Mouse (Mus musculus): ENCODE measurements around the gene Tekt3. TPM values are rescaled to one million over a fixed set of nuclear protein-coding genes. Genes with fewer than 3 reads are reported as not detected.

Gene Tekt3
- polyA plus RNA-seq, 1 experiment from 2014 or later = not detected

DNA sequence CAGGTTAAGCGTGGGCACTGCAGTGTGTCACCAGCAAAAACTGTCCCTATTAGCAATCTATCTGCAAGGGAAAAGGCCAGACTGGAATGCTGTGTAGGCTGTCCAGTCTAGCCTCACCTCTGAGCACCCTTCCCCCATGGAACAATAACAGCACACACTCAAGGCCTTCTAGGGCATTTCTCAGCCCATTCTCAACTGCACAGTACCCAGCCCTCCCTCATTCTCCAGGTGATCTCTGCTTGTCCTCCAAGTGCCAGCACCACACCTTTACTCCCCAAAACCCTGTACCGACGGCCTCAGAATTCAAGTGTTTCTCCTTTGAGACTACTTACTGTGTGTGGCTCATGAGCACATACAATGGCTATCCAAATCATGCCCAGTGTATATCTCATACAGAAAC, 33.3 kb upstream of the Tekt3 start:
- Histone ChIP-seq H3K27ac (ENCODE audit: low read length) (no peak overlapping the region), H3K9ac (ENCODE audit: low read depth, low read length) (no peak overlapping the region), H3K27me3 (ENCODE audit: control insufficient read depth, insufficient read depth, low read depth, low read length) (no peaks in the 10 kb centered on the region), H3K4me2 (ENCODE audit: low read length) (no peak overlapping the region), H3K9me3 (replicated peaks; ENCODE audit: control insufficient read depth, low read length, poor library complexity, severe bottlenecking) (peaks cover 4% of the 10 kb centered on the region), H3K4me3 (ENCODE audit: low read depth, low read length) (no peak overlapping the region), H3K36me3 (ENCODE audit: control insufficient read depth, insufficient read depth, low read length) (no peaks in the 10 kb centered on the region), H3K4me1 (ENCODE audit: control insufficient read depth, insufficient read depth, low read length) (no peaks in the 10 kb centered on the region)
- WGBS = 89% methylated on average over 3 of the region's 3 CpGs
- no peak for ATAC-seq

DNA sequence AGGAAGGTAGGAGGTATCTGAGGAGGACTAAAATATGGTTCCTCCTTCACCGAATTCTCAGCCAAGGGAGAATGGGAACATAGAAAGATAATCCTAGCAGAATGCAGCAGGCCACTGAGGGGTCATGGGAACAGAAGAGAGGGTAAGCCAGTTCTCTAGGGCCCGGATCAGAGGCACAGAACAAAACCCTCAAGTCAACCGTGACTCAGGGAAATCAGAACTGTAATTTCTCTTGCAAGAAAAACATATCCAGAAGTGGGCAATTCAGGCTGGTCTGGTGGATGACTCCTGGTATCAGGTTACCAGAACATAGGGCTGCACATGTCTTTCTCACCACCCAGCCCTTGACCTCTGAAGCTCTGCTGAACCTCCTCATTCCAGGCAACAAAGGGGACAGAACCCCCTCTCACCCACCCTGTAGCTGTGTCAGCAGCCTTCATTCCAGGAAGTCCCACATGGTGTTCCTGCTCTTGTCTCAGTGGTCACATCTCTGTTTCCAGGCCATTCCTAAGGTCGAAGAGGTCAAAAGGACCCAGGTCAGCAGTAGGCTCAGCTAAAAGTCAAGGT, 32.2 kb upstream of the Tekt3 start:
- H3K9me3 ChIP-seq (replicated peaks; ENCODE audit: control insufficient read depth, low read length, poor library complexity, severe bottlenecking) = peaks cover 6% of the 10 kb centered on the region
- no peak for ATAC-seq
- no peaks in the 10 kb centered on the region for H3K36me3 ChIP-seq (ENCODE audit: control insufficient read depth, insufficient read depth, low read length)
- H3K27me3 ChIP-seq (ENCODE audit: control insufficient read depth, insufficient read depth, low read depth, low read length) = no peaks in the 10 kb centered on the region
- WGBS = 58% methylated on average over 4 of the region's 4 CpGs
- H3K9ac ChIP-seq (ENCODE audit: low read depth, low read length) = no peak overlapping the region
- H3K4me1 ChIP-seq (ENCODE audit: control insufficient read depth, insufficient read depth, low read length) = no peaks in the 10 kb centered on the region
- no peak overlapping the region for H3K4me3 ChIP-seq (ENCODE audit: low read depth, low read length)
- no peak overlapping the region for H3K27ac ChIP-seq (ENCODE audit: low read length)
- no peak overlapping the region for H3K4me2 ChIP-seq (ENCODE audit: low read length)

DNA sequence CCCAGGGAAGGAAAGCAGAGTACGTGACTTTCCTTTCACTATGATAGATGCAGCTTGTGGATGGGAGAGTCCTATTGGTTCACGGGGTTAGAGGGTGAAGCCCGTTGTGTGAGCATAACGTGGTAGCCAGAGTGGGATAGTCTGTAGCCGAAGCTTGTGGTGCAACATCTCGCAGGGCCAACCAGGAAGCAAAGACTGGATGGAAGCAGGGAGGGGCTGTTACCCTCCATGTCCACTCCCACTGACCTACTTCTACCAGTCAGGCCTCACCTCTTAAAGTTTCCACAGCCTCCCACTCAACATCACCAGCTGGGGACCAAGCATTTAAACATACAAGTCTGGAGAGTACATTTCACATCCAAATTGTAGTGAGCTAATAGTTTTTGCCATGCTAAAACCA, 31.7 kb upstream of the Tekt3 start:
- Histone ChIP-seq H3K9ac (ENCODE audit: low read depth, low read length) (no peak overlapping the region), H3K4me2 (ENCODE audit: low read length) (no peak overlapping the region), H3K27ac (ENCODE audit: low read length) (no peak overlapping the region), H3K4me3 (ENCODE audit: low read depth, low read length) (no peak overlapping the region), H3K9me3 (replicated peaks; ENCODE audit: control insufficient read depth, low read length, poor library complexity, severe bottlenecking) (peaks cover 6% of the 10 kb centered on the region), H3K36me3 (ENCODE audit: control insufficient read depth, insufficient read depth, low read length) (no peaks in the 10 kb centered on the region), H3K27me3 (ENCODE audit: control insufficient read depth, insufficient read depth, low read depth, low read length) (no peaks in the 10 kb centered on the region), H3K4me1 (ENCODE audit: control insufficient read depth, insufficient read depth, low read length) (no peaks in the 10 kb centered on the region)
- WGBS = 94% methylated on average over 6 of the region's 6 CpGs
- ATAC-seq = no peak

DNA sequence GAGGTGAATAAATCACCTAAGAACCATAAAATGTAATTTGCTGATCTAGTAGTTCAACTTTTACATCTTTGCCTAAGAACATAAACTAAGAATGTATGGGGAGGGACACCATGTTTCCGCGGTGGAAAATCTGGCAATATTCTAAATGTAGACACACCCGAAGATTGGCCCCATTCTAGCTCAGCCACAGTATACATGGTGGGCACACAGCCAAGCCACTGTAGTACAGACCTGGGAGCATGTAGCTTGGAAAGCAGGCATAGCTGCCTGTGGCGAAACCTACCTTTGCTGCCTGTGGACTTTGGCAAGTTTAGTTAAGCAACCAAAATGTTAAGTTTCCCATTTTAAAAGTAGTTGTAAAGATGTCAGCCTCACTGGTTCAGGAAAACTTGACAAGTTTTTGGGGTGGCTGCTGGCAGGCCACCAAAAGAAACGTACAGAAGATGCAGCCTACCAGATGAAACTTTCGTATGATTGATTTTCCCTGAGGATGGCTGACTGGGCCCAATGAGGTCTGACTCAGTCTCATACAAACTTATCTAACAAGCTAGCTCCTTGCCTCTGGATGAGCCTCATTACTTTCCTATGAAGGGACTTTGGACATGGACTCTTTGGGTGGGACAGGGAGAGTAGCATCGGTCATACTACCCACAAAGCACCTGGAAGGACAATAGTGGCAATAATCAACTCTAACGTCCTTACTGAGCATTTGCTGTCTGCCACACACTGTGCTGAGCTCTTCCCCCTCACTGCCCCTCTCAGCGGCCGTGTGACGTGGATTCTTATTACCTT, 25.8 kb upstream of the Tekt3 start:
- WGBS = 86% methylated on average over 11 of the region's 11 CpGs
- no peak overlapping the region for H3K4me3 ChIP-seq (ENCODE audit: low read depth, low read length)
- H3K4me1 ChIP-seq (ENCODE audit: control insufficient read depth, insufficient read depth, low read length) = no peaks in the 10 kb centered on the region
- H3K36me3 ChIP-seq (ENCODE audit: control insufficient read depth, insufficient read depth, low read length) = no peaks in the 10 kb centered on the region
- ATAC-seq = no peak
- no peak overlapping the region for H3K27ac ChIP-seq (ENCODE audit: low read length)
- no peaks in the 10 kb centered on the region for H3K27me3 ChIP-seq (ENCODE audit: control insufficient read depth, insufficient read depth, low read depth, low read length)
- no peak overlapping the region for H3K4me2 ChIP-seq (ENCODE audit: low read length)
- H3K9me3 ChIP-seq (replicated peaks; ENCODE audit: control insufficient read depth, low read length, poor library complexity, severe bottlenecking) = peaks cover 6% of the 10 kb centered on the region
- no peak overlapping the region for H3K9ac ChIP-seq (ENCODE audit: low read depth, low read length)

DNA sequence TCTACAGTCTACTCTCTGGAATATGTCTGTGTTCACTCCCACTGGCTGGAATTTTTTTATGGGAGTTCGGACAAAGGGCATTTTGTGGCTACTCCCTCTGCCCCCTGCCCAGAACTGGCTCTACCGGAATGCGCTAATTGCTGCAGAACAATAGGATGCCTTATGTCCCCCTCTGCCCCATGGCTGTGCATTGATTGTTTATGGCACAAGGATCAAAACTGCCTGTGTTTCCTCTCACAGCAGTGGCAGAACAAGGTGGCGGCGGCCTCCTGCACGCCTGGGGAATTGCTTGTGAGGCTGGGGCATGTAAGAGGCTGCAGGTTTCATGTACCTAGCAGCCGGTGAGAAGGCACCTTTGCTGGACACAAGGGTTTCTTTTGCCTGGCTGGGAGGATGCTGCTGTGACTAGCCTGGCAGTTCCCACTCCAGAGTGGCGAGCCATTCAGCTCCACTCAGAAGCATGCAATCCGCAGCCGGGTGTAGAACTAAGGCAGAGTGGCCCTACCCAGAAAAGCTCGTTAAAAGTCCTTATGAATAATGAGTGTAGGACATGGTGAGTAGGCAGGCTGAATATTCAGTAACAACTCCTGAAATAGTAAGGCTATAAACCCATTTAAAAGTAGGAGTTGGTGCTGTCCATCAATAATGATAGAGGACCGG, 21.3 kb upstream of the Tekt3 start:
- no peak overlapping the region for H3K27ac ChIP-seq (ENCODE audit: low read length)
- no peaks in the 10 kb centered on the region for H3K27me3 ChIP-seq (ENCODE audit: control insufficient read depth, insufficient read depth, low read depth, low read length)
- no peak overlapping the region for H3K4me3 ChIP-seq (ENCODE audit: low read depth, low read length)
- no peak overlapping the region for H3K9ac ChIP-seq (ENCODE audit: low read depth, low read length)
- H3K4me1 ChIP-seq (ENCODE audit: control insufficient read depth, insufficient read depth, low read length) = no peaks in the 10 kb centered on the region
- H3K4me2 ChIP-seq (ENCODE audit: low read length) = no peak overlapping the region
- 65% methylated on average over 12 of the region's 12 CpGs for WGBS
- no peak for ATAC-seq
- H3K9me3 ChIP-seq (replicated peaks; ENCODE audit: control insufficient read depth, low read length, poor library complexity, severe bottlenecking) = no peaks in the 10 kb centered on the region
- no peaks in the 10 kb centered on the region for H3K36me3 ChIP-seq (ENCODE audit: control insufficient read depth, insufficient read depth, low read length)

DNA sequence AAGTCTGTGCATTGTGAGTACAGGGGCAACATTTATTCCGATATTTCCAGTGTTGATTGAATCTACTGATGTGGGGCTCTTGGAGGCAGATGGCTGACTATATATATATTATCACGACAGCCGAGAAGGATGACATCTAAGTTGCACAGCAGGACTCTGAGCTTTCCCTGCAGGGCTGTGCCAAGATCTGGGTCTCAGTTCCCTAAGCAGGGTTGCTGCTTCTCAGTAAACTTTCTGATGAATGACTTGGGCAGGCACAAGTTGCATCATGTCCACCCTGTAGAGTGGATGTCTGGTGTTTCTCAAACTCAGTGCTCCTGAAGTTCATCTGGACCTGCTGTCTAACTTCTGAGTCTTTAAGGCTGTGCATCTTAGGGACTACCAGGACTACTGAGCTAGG, 15.7 kb upstream of the Tekt3 start:
- Histone ChIP-seq H3K4me1 (ENCODE audit: control insufficient read depth, insufficient read depth, low read length) (no peaks in the 10 kb centered on the region), H3K9ac (ENCODE audit: low read depth, low read length) (no peak overlapping the region), H3K36me3 (ENCODE audit: control insufficient read depth, insufficient read depth, low read length) (no peaks in the 10 kb centered on the region), H3K4me3 (ENCODE audit: low read depth, low read length) (no peak overlapping the region), H3K27ac (ENCODE audit: low read length) (no peak overlapping the region), H3K27me3 (ENCODE audit: control insufficient read depth, insufficient read depth, low read depth, low read length) (no peaks in the 10 kb centered on the region), H3K4me2 (ENCODE audit: low read length) (no peak overlapping the region), H3K9me3 (replicated peaks; ENCODE audit: control insufficient read depth, low read length, poor library complexity, severe bottlenecking) (no peaks in the 10 kb centered on the region)
- 74% methylated on average over 3 of the region's 3 CpGs for WGBS
- no peak for ATAC-seq

DNA sequence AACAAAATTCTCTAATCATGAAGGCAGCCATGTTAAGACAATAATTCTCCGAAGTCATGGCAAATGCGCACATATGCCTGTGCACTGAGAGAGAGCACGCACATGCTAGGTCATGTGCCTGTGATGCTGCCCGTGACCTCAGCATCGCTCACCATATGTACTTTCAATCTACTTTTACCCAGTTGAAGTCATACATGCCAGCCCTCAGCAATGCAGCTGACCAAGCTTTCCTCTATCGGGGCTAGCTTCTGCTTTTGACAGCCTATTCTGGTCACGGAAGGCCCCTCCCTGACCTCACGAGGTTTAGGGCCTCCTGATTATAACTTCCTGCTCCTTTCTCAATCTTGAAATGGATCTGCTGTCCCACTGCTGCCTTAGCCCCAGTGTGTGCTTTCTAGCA, 15.1 kb upstream of the Tekt3 start:
- Histone ChIP-seq H3K9ac (ENCODE audit: low read depth, low read length) (no peak overlapping the region), H3K4me2 (ENCODE audit: low read length) (no peak overlapping the region), H3K27ac (ENCODE audit: low read length) (no peak overlapping the region), H3K4me3 (ENCODE audit: low read depth, low read length) (no peak overlapping the region), H3K27me3 (ENCODE audit: control insufficient read depth, insufficient read depth, low read depth, low read length) (no peaks in the 10 kb centered on the region), H3K9me3 (replicated peaks; ENCODE audit: control insufficient read depth, low read length, poor library complexity, severe bottlenecking) (no peaks in the 10 kb centered on the region), H3K36me3 (ENCODE audit: control insufficient read depth, insufficient read depth, low read length) (no peaks in the 10 kb centered on the region), H3K4me1 (ENCODE audit: control insufficient read depth, insufficient read depth, low read length) (no peaks in the 10 kb centered on the region)
- WGBS = 94% methylated on average over 8 of the region's 8 CpGs
- no peak for ATAC-seq

DNA sequence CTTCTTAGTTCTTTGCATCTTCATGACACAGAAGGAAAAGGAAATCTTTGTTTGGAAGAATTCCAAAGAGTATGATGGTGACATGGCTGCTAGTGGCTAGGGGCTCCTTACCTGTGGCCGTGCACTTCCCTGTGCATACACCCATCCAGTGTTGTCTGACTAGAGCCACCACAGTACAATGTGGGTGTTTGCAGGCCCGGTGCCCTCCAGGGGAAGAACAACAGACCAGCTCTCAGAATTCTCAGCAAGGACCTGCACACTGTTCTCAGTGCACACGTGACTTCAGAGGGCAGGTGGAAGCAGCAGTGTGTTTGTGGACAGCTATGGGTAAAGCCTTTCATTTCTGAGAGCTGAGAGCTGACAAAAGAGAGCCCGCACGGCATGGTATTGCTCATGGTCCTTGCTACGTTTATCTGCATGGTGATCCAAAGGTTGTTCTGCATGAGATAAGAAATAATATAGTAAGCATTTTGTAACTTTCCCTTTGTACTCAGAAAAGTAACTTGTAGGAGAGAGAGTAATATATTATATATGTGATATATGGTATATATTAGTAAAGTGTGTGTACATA, 11.0 kb upstream of the Tekt3 start:
- Histone ChIP-seq H3K4me3 (ENCODE audit: low read depth, low read length) (no peak overlapping the region), H3K27ac (ENCODE audit: low read length) (no peak overlapping the region), H3K36me3 (ENCODE audit: control insufficient read depth, insufficient read depth, low read length) (no peaks in the 10 kb centered on the region), H3K9me3 (replicated peaks; ENCODE audit: control insufficient read depth, low read length, poor library complexity, severe bottlenecking) (no peaks in the 10 kb centered on the region), H3K27me3 (ENCODE audit: control insufficient read depth, insufficient read depth, low read depth, low read length) (no peaks in the 10 kb centered on the region), H3K4me1 (ENCODE audit: control insufficient read depth, insufficient read depth, low read length) (no peaks in the 10 kb centered on the region), H3K4me2 (ENCODE audit: low read length) (no peak overlapping the region), H3K9ac (ENCODE audit: low read depth, low read length) (no peak overlapping the region)
- whole genome bisulfite sequencing = 91% methylated on average over 6 of the region's 6 CpGs
- ATAC-seq = no peak

DNA sequence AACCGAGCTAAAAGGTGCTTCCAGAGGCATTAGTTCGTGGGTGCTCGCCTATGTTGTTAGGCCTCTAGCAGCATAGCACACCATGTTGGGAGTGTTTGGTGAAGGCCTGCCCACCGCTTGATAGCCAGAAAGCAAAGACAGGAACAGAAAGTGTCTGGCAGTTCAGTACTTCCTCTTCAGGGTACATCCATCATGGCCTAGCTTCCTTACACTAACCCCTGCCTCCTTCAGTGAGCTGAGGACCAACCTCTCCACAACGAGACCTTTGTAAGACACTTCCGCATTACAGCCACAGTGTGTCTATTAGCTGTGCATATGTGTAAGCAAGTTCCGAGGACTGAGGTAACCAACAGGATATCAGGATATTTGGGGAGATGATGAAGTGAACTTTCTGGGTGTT, 10.4 kb upstream of the Tekt3 start:
- no peaks in the 10 kb centered on the region for H3K36me3 ChIP-seq (ENCODE audit: control insufficient read depth, insufficient read depth, low read length)
- H3K27me3 ChIP-seq (ENCODE audit: control insufficient read depth, insufficient read depth, low read depth, low read length) = no peaks in the 10 kb centered on the region
- H3K9ac ChIP-seq (ENCODE audit: low read depth, low read length) = no peak overlapping the region
- H3K4me1 ChIP-seq (ENCODE audit: control insufficient read depth, insufficient read depth, low read length) = no peaks in the 10 kb centered on the region
- WGBS = 92% methylated on average over 7 of the region's 7 CpGs
- no peak overlapping the region for H3K4me2 ChIP-seq (ENCODE audit: low read length)
- H3K9me3 ChIP-seq (replicated peaks; ENCODE audit: control insufficient read depth, low read length, poor library complexity, severe bottlenecking) = no peaks in the 10 kb centered on the region
- H3K27ac ChIP-seq (ENCODE audit: low read length) = no peak overlapping the region
- no peak overlapping the region for H3K4me3 ChIP-seq (ENCODE audit: low read depth, low read length)
- no peak for ATAC-seq

Data from midbrain, embryonic 16.5 days (tissue).